Mouse (Mus musculus): ENCODE results near the gene Gm3417. TPM values are rescaled to one million over a fixed set of nuclear protein-coding genes. Genes with fewer than 3 reads are reported as not detected.

Gm3417 gene
- total and polyA plus RNA-seq, 3 experiments: 3.1 TPM; not detected in 2

DNA sequence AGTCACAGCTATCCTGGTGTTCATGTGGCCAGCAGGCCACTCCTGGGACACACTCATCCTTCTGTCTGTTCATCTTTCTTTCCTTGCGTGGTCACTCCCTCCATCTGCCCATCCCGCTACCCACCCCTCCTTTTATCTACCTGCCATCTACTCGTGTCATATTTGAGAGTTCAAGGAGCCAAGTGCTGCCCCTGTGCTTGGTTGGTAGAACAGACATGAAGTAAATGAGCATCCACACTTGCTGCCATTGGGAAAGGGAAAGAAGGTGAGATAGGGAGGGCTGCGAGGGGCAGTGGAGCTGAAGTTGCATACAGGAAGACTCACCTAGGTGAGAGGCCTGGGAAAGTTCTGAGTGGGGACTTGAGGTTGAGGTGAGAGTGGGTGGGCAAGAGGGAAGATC lies 64.2 kb downstream of the Gm3417 start:
- Histone ChIP-seq H3K4me3 (replicated peaks in 1 of 3; ENCODE audit: low read depth in 2 of 3, low read length in 2 of 3, poor library complexity in 1 of 3) (no peak overlapping the region), H3K4me1 (ENCODE audit: control insufficient read depth in 1 of 2, insufficient read depth in 2 of 2) (peaks cover 0 to 4% of the 10 kb centered on the region in 2 experiments; a peak in 2 of 4 replicates), H3K9ac (ENCODE audit: insufficient read depth, low read depth) (no peak overlapping the region), H3K27ac (ENCODE audit: insufficient read depth, low read depth) (no peak overlapping the region), H3K9me3 (replicated peaks; ENCODE audit: low read length) (no peaks in the 10 kb centered on the region), H3K36me3 (replicated peaks in 1 of 2; ENCODE audit: control insufficient read depth in 1 of 2, insufficient read depth in 1 of 2, low read length in 1 of 2) (peaks cover 0 to 11% of the 10 kb centered on the region in 2 experiments), H3K4me2 (ENCODE audit: insufficient read depth, low read depth, poor library complexity, severe bottlenecking) (no peak overlapping the region), H3K27me3 (replicated peaks) (no peaks in the 10 kb centered on the region), H3K79me2 (replicated peaks; ENCODE audit: control insufficient read depth, extremely low read depth, insufficient read depth, poor library complexity, severe bottlenecking) (no peaks in the 10 kb centered on the region)
- dilution Hi-C loops (cut with MboI; ENCODE audit: extremely low pct_ligation_motif_present, extremely low pct_unique_long_range_greater_than_20kb, low sequenced_read_pairs): no loop called here
- TF ChIP-seq ZNF384 (IDR thresholded peaks at IDR 0.05; ENCODE audit: low read depth, low read length) (no peak), ZMIZ1 (IDR thresholded peaks at IDR 0.05; ENCODE audit: low read depth, low read length) (no peak)
- no peak for DNase-seq (ENCODE audit: extremely low read depth)
- in situ Hi-C loops (cut with MboI; ENCODE audit: low pct_ligation_motif_present, low pct_unique_long_range_greater_than_20kb, low sequenced_read_pairs): loop anchor here (25.0 kb wide), 1 partner anchor 627 kb away; the partner anchor contains the start of gene Smoc2

Other genes with a start within 250 kb of the Gm3417 start
- 1.4 and 2.3 TPM in 2 replicates for gene Wdr27, start 35.6 kb downstream of the Gm3417 start, total RNA-seq (2012; rRNA removed)
- gene Wdr27, start 35.6 kb downstream of the Gm3417 start, total RNA-seq (2014; rRNA removed): 1.7 and 1.9 TPM in 2 replicates
- 1.8 and 2.1 TPM in 2 replicates for gene Wdr27, start 35.6 kb downstream of the Gm3417 start, polyA plus RNA-seq (2012; ENCODE audit: insufficient read length, low read depth)
- gene 1600012H06Rik, start 35.6 kb downstream of the Gm3417 start, total RNA-seq (2012; rRNA removed): 5.4 and 7.4 TPM in 2 replicates
- gene 1600012H06Rik, start 35.6 kb downstream of the Gm3417 start, total RNA-seq (2014; rRNA removed): 10.5 and 10.6 TPM in 2 replicates
- gene 1600012H06Rik, start 35.6 kb downstream of the Gm3417 start, polyA plus RNA-seq (2012; ENCODE audit: insufficient read length, low read depth): 12.0 and 12.4 TPM in 2 replicates
- gene Phf10, start 17.5 kb downstream of the Gm3417 start, total RNA-seq (2012; rRNA removed): 216 and 364 TPM in 2 replicates
- 343 and 349 TPM in 2 replicates for gene Phf10, start 17.5 kb downstream of the Gm3417 start, total RNA-seq (2014; rRNA removed)
- 225 and 226 TPM in 2 replicates for gene Phf10, start 17.5 kb downstream of the Gm3417 start, polyA plus RNA-seq (2012; ENCODE audit: insufficient read length, low read depth)
- 7.9 and 8.6 TPM in 2 replicates for gene 9030025P20Rik, start 322 bp downstream of the Gm3417 start, total RNA-seq (2012; rRNA removed)
- gene 9030025P20Rik, start 322 bp downstream of the Gm3417 start, total RNA-seq (2014; rRNA removed): 6.4 and 6.5 TPM in 2 replicates
- 5.8 and 7.5 TPM in 2 replicates for gene 9030025P20Rik, start 322 bp downstream of the Gm3417 start, polyA plus RNA-seq (2012; ENCODE audit: insufficient read length, low read depth)
- 4.3 and 4.5 TPM in 2 replicates for gene Gm3435, start 31.4 kb upstream of the Gm3417 start, total RNA-seq (2012; rRNA removed)
- 9.4 and 10.5 TPM in 2 replicates for gene Gm3435, start 31.4 kb upstream of the Gm3417 start, total RNA-seq (2014; rRNA removed)
- 1.7 and 2.3 TPM in 2 replicates for gene Gm3435, start 31.4 kb upstream of the Gm3417 start, polyA plus RNA-seq (2012; ENCODE audit: insufficient read length, low read depth)
- gene Ermard, start 62.4 kb upstream of the Gm3417 start, total RNA-seq (2012; rRNA removed): 37.1 and 38.8 TPM in 2 replicates
- gene Ermard, start 62.4 kb upstream of the Gm3417 start, total RNA-seq (2014; rRNA removed): 32.0 and 45.6 TPM in 2 replicates
- gene Ermard, start 62.4 kb upstream of the Gm3417 start, polyA plus RNA-seq (2012; ENCODE audit: insufficient read length, low read depth): 39.5 and 45.6 TPM in 2 replicates
- 1.9 and 2.9 TPM in 2 replicates for gene Tcte3, start 62.7 kb upstream of the Gm3417 start, total RNA-seq (2012; rRNA removed)
- 1.00 TPM in 1 of 2 replicates, not detected in the other for gene Tcte3, start 62.7 kb upstream of the Gm3417 start, total RNA-seq (2014; rRNA removed)
- gene Tcte3, start 62.7 kb upstream of the Gm3417 start, polyA plus RNA-seq (2012; ENCODE audit: insufficient read length, low read depth): 4.2 and 5.8 TPM in 2 replicates
- gene Gm3448, start 62.7 kb upstream of the Gm3417 start, total RNA-seq (2012; rRNA removed): 3.9 and 4.2 TPM in 2 replicates
- 3.8 and 4.8 TPM in 2 replicates for gene Gm3448, start 62.7 kb upstream of the Gm3417 start, total RNA-seq (2014; rRNA removed)
- 1.2 and 2.0 TPM in 2 replicates for gene Gm3448, start 62.7 kb upstream of the Gm3417 start, polyA plus RNA-seq (2012; ENCODE audit: insufficient read length, low read depth)